Mouse (Mus musculus) common myeloid progenitor, adult 5-6 weeks (primary cell): ENCODE results near the gene D5Ertd579e. TPM values are rescaled to one million over a fixed set of nuclear protein-coding genes. Genes with fewer than 3 reads are reported as not detected.

ENCODE experiments used
- ATAC-seq: replicated peaks from 2 replicates; pipeline ENCODE4 v1.8.0; 2016; ENCODE audit warnings: low read depth, mild to moderate bottlenecking, moderate TSS enrichment, inconsistent platforms; ENCODE audit not compliant: poor library complexity, severe bottlenecking
- total RNA-seq: library from RNA; stranded (forward); fragments of 200-1000, 187-1606 nt; gene quantifications from 2 replicates; pipeline ENCODE4 v1.2.3, GENCODE M21; 2017

Gene D5Ertd579e
- total RNA-seq, 1 experiment from 2014 or later: 44.8 TPM

DNA sequence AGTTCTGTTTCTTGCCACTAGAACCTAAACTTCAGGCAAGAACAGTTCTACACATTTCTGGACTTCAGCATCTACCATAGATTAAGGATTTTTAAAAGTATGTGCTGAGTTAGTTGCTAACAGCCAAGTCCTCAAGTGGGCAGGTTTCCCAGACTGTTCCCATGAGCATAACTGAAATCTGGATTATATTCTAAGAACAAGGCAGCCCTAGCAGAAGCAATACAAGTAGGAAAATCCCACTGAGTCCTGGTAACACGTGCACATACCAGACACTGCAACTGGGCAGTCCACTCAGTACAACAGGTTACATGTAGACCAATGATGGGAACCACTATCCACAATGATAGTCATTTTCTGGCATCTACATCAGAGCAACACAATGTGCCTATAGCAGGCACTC is 120.1 kb downstream of the D5Ertd579e start:
- ATAC-seq: no peak

- ATAC-seq: no peak
These were observed 120.6 kb downstream of the D5Ertd579e start for GRCm38 (mm10) chr5:36575227-36575626.

DNA sequence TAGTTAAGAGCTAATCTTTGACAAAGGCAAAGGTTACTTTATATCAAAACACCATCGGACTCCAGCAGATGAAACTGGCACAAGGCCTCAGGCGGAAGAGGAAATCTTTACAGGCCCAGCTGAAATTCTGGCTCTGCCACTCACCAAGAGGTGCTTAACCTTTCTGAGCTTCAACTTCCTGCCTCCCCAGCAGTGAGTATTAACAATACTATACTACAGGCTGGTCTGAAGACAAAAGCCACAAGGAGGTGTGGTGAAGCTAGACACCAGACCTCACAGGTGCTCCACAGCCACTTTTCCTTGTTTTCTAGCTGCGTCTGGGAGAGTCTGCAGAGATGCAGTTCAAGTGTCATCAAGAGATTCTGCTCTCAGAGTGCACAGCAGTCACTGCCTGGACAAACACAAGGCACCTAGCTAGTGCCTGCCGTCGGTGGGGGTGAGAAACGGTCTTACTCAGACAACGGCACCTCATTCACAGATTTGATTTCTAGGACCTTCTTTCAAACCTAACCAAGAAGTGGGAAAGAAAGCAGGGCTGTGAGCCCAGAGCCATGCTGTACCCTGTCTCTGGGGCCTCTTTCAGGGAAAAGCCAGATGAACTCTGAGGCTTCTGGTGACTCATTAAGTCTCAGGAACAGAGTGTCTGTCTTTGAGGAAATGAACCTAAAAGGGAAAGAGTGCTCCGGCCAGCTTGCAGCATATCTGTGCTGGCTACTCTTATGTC is 121.5 kb downstream of the D5Ertd579e start:
- ATAC-seq: peak; percentile 30

- ATAC-seq: peak; percentile 77
These were observed 122.5 kb downstream of the D5Ertd579e start for GRCm38 (mm10) chr5:36573354-36573753.

GRCm38 (mm10) chr5:36571371-36571770 is 124.5 kb downstream of the D5Ertd579e start:
- no peak for ATAC-seq

DNA sequence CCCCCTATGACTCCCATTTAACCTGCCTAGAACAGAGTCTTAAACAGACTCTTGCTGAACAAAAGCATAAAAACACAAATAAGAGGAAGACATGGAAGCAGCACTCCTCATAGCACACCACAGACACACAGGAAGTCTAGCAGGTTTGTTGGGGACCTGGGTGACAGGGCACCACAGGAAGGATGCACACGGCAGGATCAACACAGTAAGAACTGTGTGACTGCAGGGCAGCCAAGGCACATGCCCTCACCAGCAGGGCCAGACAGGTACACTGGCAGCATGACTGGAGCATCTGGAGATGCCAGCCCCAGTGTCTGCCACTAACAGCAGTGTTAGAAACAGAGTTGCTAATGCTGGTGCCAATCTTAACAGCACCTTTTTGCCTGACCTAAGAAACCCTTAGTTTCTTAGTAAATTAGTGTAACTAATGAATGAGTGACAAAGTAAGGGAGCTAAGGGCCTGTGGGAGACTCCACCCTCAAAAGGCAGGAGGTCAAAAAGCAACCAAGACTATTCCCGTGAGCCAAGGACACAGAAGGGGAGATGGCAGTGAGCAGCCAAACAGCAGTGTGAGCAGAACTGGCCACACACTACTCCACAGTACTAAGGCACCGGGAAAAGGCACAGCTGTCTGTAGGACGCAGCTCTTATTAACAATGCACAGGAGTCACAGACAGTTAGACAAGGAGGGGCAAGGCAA is 125.1 kb downstream of the D5Ertd579e start:
- no peak for ATAC-seq

DNA sequence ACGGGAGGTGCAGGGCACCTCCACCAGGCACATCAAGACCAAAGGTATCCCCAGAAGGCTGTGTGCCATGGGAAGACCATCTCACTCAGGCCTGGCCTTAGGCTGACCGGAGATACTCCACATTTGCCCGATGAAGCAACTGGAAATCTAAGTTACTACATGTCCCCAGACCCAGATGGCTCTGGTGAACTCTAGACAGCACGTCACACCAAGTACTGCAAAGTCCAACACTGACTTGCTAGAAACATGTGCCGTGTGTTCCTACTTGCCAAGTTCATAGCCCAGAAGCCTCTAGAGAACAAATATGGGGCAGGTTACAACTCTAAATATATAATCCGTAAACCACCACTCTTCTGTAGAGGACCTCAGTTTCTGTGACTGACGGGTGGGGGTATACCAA is 125.7 kb downstream of the D5Ertd579e start:
- no peak for ATAC-seq

- ATAC-seq: no peak
These were observed 127.7 kb downstream of the D5Ertd579e start for GRCm38 (mm10) chr5:36568118-36568517.

DNA sequence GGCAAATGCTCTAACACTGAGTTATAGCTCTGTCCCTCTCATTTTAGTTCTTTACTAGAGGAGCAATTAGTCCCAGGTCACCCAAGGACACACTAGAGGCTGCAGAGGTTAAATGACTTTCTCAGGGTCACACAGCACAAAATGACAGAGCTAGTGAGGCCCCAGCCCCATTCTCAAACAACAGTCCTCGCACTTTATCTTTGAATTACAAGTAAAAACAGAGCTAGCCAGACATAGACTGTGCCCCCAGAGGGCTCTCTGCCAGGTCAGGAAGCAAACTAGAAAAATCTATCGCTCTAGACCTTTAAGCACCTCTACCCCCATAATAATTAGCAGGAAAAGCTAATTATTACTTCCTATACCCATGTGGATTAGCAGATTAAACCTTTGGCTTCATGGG is 128.2 kb downstream of the D5Ertd579e start:
- ATAC-seq: no peak

DNA sequence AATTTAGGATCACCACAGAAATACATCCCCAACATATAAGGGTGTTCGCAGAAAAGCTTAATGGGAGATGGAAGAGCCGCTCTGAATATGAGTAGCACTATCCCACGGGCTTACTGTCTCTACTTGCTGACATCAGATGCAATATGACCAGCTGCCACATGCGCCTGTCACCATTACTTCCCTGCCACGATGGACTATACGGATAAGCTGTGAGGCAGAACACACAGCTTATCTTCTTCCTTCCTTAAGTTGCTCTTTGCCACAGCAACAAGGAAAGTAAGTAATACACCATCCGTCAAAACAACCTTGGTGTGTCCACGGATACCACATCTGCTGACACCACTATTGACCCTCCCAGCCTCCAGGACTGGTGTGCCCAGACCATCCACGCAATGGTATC is 131.3 kb downstream of the D5Ertd579e start:
- ATAC-seq: peak; percentile 44

GRCm38 (mm10) chr5:36563741-36564140 is 132.1 kb downstream of the D5Ertd579e start:
- 0 out of 2 replicates have a peak, but pooled peaks have one; percentile 7 for ATAC-seq

DNA sequence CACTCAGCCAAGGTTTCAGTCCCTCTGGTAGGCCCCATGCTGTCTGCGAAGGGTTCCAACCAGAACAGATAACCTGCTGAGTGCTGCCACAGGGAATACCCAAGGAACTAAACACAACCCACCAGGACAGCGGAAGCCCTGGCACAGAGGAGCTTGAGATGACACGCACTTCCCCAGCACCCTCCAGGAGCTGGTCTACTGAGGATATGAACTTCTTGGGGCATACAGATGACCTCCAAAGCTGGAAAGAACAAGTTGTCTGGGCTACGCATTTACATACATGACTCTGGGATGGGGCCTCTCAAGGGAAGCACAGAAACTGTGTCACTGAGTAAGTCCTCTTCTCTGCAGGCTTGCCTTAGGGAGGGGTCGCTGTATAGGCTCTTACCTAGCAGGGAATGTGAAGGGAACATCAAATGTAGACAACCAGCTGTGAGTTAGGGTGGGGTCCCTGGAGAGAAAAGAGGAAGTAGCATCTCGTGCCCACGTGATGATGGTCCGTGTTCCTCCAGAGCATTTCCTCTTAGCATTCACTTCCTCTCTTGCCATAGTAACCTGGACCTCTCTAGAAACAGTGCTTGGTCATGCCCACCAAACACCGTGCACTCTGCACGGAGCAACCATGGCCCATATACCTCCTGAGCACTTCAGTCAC is 132.9 kb downstream of the D5Ertd579e start:
- peak; percentile 87 for ATAC-seq

DNA sequence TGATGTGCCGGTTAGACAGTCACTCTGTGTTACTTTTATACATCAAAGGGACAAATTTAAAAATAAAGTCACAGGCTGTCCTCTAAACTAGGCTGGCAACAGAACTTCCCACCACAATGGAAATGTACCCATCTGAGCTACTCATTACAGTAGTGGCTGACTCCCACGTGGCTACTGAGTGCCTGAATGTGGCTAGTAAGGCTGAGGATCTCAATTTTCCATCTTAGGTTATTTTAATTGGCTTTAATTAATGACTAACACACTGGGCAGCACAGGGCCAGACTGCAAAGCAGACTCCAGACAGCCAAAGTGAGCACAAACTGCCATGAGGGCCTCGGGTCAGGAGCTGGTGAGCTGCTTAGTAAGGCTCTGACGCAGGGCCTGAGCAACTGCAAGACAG is 134.3 kb downstream of the D5Ertd579e start:
- no peak for ATAC-seq

- no peak for ATAC-seq
These were observed 135.3 kb downstream of the D5Ertd579e start for GRCm38 (mm10) chr5:36560490-36560889.

DNA sequence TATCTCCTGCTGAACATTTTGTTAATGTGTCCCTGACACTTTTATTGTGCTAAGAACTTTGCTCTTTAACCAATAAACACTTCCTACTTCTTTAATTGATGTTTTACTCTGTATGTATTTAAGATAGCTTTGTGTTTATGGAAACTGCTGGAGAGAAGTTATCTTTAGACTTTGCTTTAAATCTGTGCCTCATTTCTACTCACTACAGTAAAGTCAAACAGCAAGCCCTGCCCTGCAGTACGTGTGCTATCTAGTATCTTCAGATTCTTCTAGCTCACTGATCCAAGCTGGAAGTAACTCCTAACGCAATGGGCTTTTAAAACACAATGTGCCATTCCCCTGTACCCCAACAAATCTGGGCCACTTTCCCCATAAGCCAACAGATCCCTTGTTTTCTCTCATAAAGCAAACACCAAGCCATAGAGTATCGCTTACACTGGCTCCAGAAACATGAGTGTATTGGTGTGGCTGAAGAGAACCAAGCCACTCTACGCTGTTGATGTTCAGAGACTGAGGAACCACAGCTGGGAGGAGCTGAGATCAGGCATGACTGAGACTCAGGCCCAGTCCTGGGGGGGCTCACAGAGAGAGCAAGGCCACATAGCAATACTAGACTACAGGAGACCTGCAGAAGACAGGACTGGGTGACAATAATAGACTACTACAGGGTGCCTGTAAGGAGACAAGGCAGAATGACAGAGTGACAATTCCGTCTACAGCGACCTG is 136.2 kb downstream of the D5Ertd579e start:
- no peak for ATAC-seq

GRCm38 (mm10) chr5:36559106-36559505 is 136.7 kb downstream of the D5Ertd579e start:
- no peak for ATAC-seq

- no peak for ATAC-seq
These were observed 137.3 kb downstream of the D5Ertd579e start for GRCm38 (mm10) chr5:36558526-36558925.

DNA sequence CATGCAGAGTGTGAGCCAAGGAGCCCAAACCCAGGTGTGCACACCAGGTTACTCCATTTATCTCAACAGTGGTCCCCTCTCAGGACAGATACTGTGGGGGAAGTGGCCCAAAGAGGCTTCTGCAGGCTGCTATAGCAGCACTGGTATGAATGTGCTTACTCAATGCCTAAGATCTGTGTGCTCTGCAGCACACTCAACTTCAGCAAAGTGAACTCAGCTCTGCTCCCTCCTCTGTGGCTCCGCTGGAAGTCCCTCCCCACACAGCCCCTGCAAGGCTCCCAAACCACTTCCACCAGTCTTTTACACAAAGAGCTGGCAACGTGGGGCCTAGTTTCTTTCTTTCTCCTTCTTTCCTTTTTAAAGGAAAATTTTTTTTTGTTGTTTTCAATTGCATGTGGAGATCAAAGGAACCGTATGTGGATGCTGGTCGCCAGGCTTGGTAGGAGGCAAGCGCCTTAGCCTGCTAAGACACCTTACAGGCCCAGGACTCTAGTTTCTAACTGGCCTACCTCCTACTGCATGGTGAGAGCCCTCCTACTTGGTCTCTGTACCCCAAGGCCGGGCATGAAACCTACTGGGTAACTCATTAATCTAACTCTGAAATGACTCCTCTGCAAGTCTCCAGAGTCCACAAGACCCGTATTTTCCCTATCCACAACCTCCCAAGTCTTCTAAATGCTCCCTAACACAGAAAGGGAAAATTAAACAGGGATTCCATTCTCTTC is 138.1 kb downstream of the D5Ertd579e start:
- ATAC-seq: peak; percentile 62

DNA sequence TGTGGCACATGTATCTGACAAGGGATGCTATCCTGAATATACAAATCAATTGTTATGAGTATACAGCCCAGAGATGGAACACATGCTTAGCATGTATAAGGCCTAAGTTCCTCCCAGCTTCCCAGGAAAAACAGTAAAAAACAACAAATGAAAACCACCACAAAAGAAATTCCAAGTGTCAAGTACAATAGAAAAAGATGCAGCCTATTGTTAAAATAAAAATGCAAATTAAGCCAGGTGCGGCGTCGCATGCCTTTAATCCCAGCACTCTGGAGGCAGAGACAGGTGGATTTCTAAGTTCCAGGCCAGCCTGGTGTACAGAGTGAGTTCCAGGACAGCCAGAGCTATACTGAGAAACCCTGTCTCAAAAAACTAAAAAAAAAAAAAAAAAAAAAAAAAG is 138.9 kb downstream of the D5Ertd579e start:
- ATAC-seq: no peak

- ATAC-seq: no peak
These were observed 139.5 kb downstream of the D5Ertd579e start for GRCm38 (mm10) chr5:36556289-36556688.
